Mouse (Mus musculus): ENCODE data around the gene Zcchc18. TPM values are rescaled to one million over a fixed set of nuclear protein-coding genes. Genes with fewer than 3 reads are reported as not detected.
A peak's percentile ranks its signal among the peaks of the same experiment; 100 is the strongest.
"Not testable (repeated sequence)": the region's sequence is repeated elsewhere in the genome, so short reads cannot be mapped to it uniquely, and the experiment has no call there.

The Zcchc18 gene
- 1.3 TPM in 1 of 2 replicates, not detected in the other for polyA plus RNA-seq (2011; ENCODE audit: insufficient read depth, insufficient read length, low replicate concordance, missing spikeins)

GRCm38 (mm10) chrX:136992978-136993547 is at the start of gene Zcchc18:
Gene Zcchc18, plus strand, starts transcription at chrX:136993155.
- Histone ChIP-seq H3K27ac (ENCODE audit: control insufficient read depth, insufficient read depth, low read depth, low read length, poor library complexity) (peak within 1 kb of the TSS; percentile 55), H3K4me3 (replicated peaks; ENCODE audit: control insufficient read depth, low read depth, low read length) (peak within 1 kb of the TSS; percentile 84), H3K4me1 (ENCODE audit: control insufficient read depth, insufficient read depth, low read length) (no peaks in the 10 kb centered on the region; the same call in 1 of the 2 replicates)
- 14% methylated on average over 26 of the region's 26 CpGs for WGBS
- TF ChIP-seq POLR2A (IDR thresholded peaks at IDR 0.05; ENCODE audit: borderline replicate concordance, control insufficient read depth, low read depth, low read length) = peak; percentile 75; the same call in 1 of the 2 replicates
- no peak for TF ChIP-seq CTCF (IDR thresholded peaks at IDR 0.05; ENCODE audit: control insufficient read depth, insufficient read depth, low read length)

GRCm38 (mm10) chrX:136957583-136958279 is 35.2 kb upstream of the Zcchc18 start:
- 48% methylated on average over 13 of the region's 13 CpGs for WGBS
- H3K4me3 ChIP-seq (replicated peaks; ENCODE audit: control insufficient read depth, low read depth, low read length); H3K4me1 ChIP-seq (ENCODE audit: control insufficient read depth, insufficient read depth, low read length); H3K27ac ChIP-seq (ENCODE audit: control insufficient read depth, insufficient read depth, low read depth, low read length, poor library complexity): not testable (repeated sequence)

GRCm38 (mm10) chrX:136958300-136958699 is 34.7 kb upstream of the Zcchc18 start:
- 79% methylated on average over 5 of the region's 5 CpGs for WGBS
- H3K4me1 ChIP-seq (ENCODE audit: control insufficient read depth, insufficient read depth, low read length); H3K4me3 ChIP-seq (replicated peaks; ENCODE audit: control insufficient read depth, low read depth, low read length); H3K27ac ChIP-seq (ENCODE audit: control insufficient read depth, insufficient read depth, low read depth, low read length, poor library complexity): not testable (repeated sequence)

GRCm38 (mm10) chrX:136959688-136960087 is 33.3 kb upstream of the Zcchc18 start:
- Histone ChIP-seq H3K4me1 (ENCODE audit: control insufficient read depth, insufficient read depth, low read length) (no peaks in the 10 kb centered on the region), H3K27ac (ENCODE audit: control insufficient read depth, insufficient read depth, low read depth, low read length, poor library complexity) (no peak overlapping the region), H3K4me3 (replicated peaks; ENCODE audit: control insufficient read depth, low read depth, low read length) (no peak overlapping the region)
- 0 out of 2 replicates have a peak, but pooled peaks have one; percentile 25 for TF ChIP-seq CTCF (IDR thresholded peaks at IDR 0.05; ENCODE audit: control insufficient read depth, insufficient read depth, low read length)
- no peak for TF ChIP-seq POLR2A (IDR thresholded peaks at IDR 0.05; ENCODE audit: borderline replicate concordance, control insufficient read depth, low read depth, low read length)
- WGBS = 25% methylated on average over 2 of the region's 2 CpGs

GRCm38 (mm10) chrX:136975397-136975796 is 17.6 kb upstream of the Zcchc18 start, which contains the start of gene Tmsb15b2:
Gene Tmsb15b2, minus strand, starts transcription at chrX:136975497.
- not testable (repeated sequence) for H3K4me1 ChIP-seq (ENCODE audit: control insufficient read depth, insufficient read depth, low read length); H3K27ac ChIP-seq (ENCODE audit: control insufficient read depth, insufficient read depth, low read depth, low read length, poor library complexity)
- WGBS = 78% methylated on average over 6 of the region's 6 CpGs
- peak within 1 kb of the TSS; percentile 62 for H3K4me3 ChIP-seq (replicated peaks; ENCODE audit: control insufficient read depth, low read depth, low read length)

GRCm38 (mm10) chrX:136976424-136977084 is 16.4 kb upstream of the Zcchc18 start, which contains the start of the genes Tmsb15l and Tmsb15b1:
Gene Tmsb15l, minus strand, starts transcription at chrX:136976869.
Gene Tmsb15b1, minus strand, starts transcription at chrX:136976874.
- TF ChIP-seq CTCF (IDR thresholded peaks at IDR 0.05; ENCODE audit: control insufficient read depth, insufficient read depth, low read length) = no peak
- TF ChIP-seq POLR2A (IDR thresholded peaks at IDR 0.05; ENCODE audit: borderline replicate concordance, control insufficient read depth, low read depth, low read length) = no peak
- 16% methylated on average over 15 of the region's 15 CpGs for WGBS
- Histone ChIP-seq H3K27ac (ENCODE audit: control insufficient read depth, insufficient read depth, low read depth, low read length, poor library complexity) (no peak within 1 kb of the TSS), H3K4me1 (ENCODE audit: control insufficient read depth, insufficient read depth, low read length) (no peaks in the 10 kb centered on the region), H3K4me3 (replicated peaks; ENCODE audit: control insufficient read depth, low read depth, low read length) (peak within 1 kb of the TSS; percentile 62)

GRCm38 (mm10) chrX:136978616-136979015 is 14.3 kb upstream of the Zcchc18 start:
- Histone ChIP-seq H3K4me1 (ENCODE audit: control insufficient read depth, insufficient read depth, low read length) (no peaks in the 10 kb centered on the region), H3K27ac (ENCODE audit: control insufficient read depth, insufficient read depth, low read depth, low read length, poor library complexity) (no peak overlapping the region), H3K4me3 (replicated peaks; ENCODE audit: control insufficient read depth, low read depth, low read length) (no peak overlapping the region)
- TF ChIP-seq CTCF (IDR thresholded peaks at IDR 0.05; ENCODE audit: control insufficient read depth, insufficient read depth, low read length) = peak; percentile 39; the same call in 1 of the 2 replicates
- no peak for TF ChIP-seq POLR2A (IDR thresholded peaks at IDR 0.05; ENCODE audit: borderline replicate concordance, control insufficient read depth, low read depth, low read length)

- H3K4me3 ChIP-seq (replicated peaks; ENCODE audit: control insufficient read depth, low read depth, low read length) = no peak overlapping the region
- peak overlapping the region; percentile 65 for H3K27ac ChIP-seq (ENCODE audit: control insufficient read depth, insufficient read depth, low read depth, low read length, poor library complexity)
- no peak for TF ChIP-seq POLR2A (IDR thresholded peaks at IDR 0.05; ENCODE audit: borderline replicate concordance, control insufficient read depth, low read depth, low read length)
- no peak for TF ChIP-seq CTCF (IDR thresholded peaks at IDR 0.05; ENCODE audit: control insufficient read depth, insufficient read depth, low read length)
- H3K4me1 ChIP-seq (ENCODE audit: control insufficient read depth, insufficient read depth, low read length) = no peaks in the 10 kb centered on the region; the same call in 1 of the 2 replicates
Measured at GRCm38 (mm10) chrX:136986039-136986438, 6.9 kb upstream of the Zcchc18 start.

All from bone marrow, adult 2 months (tissue).